Mouse (Mus musculus): ENCODE measurements at regions not wholly inside any gene's neighbourhood (a gene's known extent, or its start where the extent isn't known, plus 50 kb on each side); places are given as distances from the start of the nearest gene placed in this dataset.

DNA sequence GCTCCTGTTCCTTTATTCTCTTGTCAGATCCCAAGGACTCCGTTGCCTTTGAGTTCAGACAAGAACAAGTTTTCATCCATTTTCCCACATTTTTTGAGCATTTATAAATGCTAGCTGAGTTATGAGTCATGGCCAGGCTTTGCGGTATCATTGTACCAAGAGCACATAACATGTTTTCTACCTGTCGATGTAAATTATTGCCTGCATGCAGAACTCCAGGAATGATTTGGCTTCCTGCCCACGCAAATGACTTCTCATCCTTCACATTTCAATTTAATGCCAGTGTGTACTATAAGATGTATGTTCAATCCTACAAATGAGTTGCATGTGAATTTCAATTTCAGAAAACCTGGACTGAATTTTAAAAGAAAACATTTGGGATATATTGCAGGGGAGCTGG lies 285.0 kb upstream of the Rbms1 start:
- TF ChIP-seq GATA1 (IDR thresholded peaks at IDR 0.05; ENCODE audit: borderline replicate concordance, low read length): no peak
- no peak for TF ChIP-seq CTCF (IDR thresholded peaks at IDR 0.05; ENCODE audit: low read depth, low read length)
- no peak for TF ChIP-seq TAL1 (conservative IDR thresholded peaks at IDR 0.05; ENCODE audit: low read depth, low read length)
- TF ChIP-seq GATA2 (IDR thresholded peaks at IDR 0.05; ENCODE audit: borderline replicate concordance, low read depth, low read length): no peak
